Mouse (Mus musculus) gastrocnemius, postnatal 36 days (tissue): ENCODE data around the gene Gnat1. TPM values are rescaled to one million over a fixed set of nuclear protein-coding genes. Genes with fewer than 3 reads are reported as not detected.
A peak's percentile ranks its signal among the peaks of the same experiment; 100 is the strongest.

ENCODE experiments used
- DNase-seq, 2 experiments: peaks; one replicate each; pipeline ENCODE4 v3.0.0; 2022
- intact Hi-C: fragments of 180-260 bp; cut with DNase I; formaldehyde crosslinking; loops from one replicate; pipeline ENCODE4 v1.15.1; 2025
- total RNA-seq, 2 experiments: library from RNA; stranded (reverse); gene quantifications; 2 replicates each; pipeline ENCODE4 v1.2.3; 2021

The Gnat1 gene
- total RNA-seq, 2 experiments from 2014 or later = not detected

- intact Hi-C loops = loop anchor here (1.0 kb wide), 1 partner anchor 22 kb away; no protein-coding TSS in a partner anchor
- no peak for DNase-seq
Measured at GRCm38 (mm10) chr9:107650708-107651481, 28.6 kb downstream of the Gnat1 start.

- no peak for DNase-seq
- intact Hi-C loops = no loop called here
Measured at GRCm38 (mm10) chr9:107650225-107650624, 29.3 kb downstream of the Gnat1 start.

- intact Hi-C loops = no loop called here
- no peak for DNase-seq
Measured at GRCm38 (mm10) chr9:107648767-107649166, 30.7 kb downstream of the Gnat1 start.

- no peak for DNase-seq
- intact Hi-C loops = no loop called here
Measured at GRCm38 (mm10) chr9:107646975-107647374, 32.5 kb downstream of the Gnat1 start.

- intact Hi-C loops = loop anchor here (1.0 to 2.0 kb wide), 3 partner anchors 19 to 43 kb away; no protein-coding TSS in a partner anchor
- peak; percentile 63 to 69 for DNase-seq
Measured at GRCm38 (mm10) chr9:107645577-107645976, 33.9 kb downstream of the Gnat1 start.

- intact Hi-C loops = loop anchor here (1.0 to 2.0 kb wide), 3 partner anchors 18 to 43 kb away; no protein-coding TSS in a partner anchor
- DNase-seq = no peak
Measured at GRCm38 (mm10) chr9:107645153-107645510, 34.4 kb downstream of the Gnat1 start.

GRCm38 (mm10) chr9:107644495-107645152, 34.9 kb downstream of the Gnat1 start:
- intact Hi-C loops = loop anchor here (1.0 to 2.0 kb wide), 3 partner anchors 18 to 42 kb away; no protein-coding TSS in a partner anchor

GRCm38 (mm10) chr9:107643544-107644214, 35.8 kb downstream of the Gnat1 start:
- intact Hi-C loops = loop anchor here (2.0 kb wide), 1 partner anchor 17 kb away; no protein-coding TSS in a partner anchor
- no peak for DNase-seq

More at GRCm38 (mm10) chr9:107644495-107645152, 34.9 kb downstream of the Gnat1 start:
- DNase-seq = peak; percentile 88 to 91

- DNase-seq = no peak
- intact Hi-C loops = no loop called here
Measured at GRCm38 (mm10) chr9:107641666-107642065, 37.8 kb downstream of the Gnat1 start.

- no peak for DNase-seq
- intact Hi-C loops = no loop called here
Measured at GRCm38 (mm10) chr9:107640257-107640772, 39.2 kb downstream of the Gnat1 start.

- intact Hi-C loops = no loop called here
- DNase-seq = no peak
Measured at GRCm38 (mm10) chr9:107637070-107637469, 42.4 kb downstream of the Gnat1 start.

GRCm38 (mm10) chr9:107635279-107636028, 44.1 kb downstream of the Gnat1 start, which contains the start of gene Gnai2:
TSS of gene Gnai2 (minus strand) at chr9:107635367.
- DNase-seq = peak; percentile 95 to 96
- intact Hi-C loops = no loop called here

- intact Hi-C loops = no loop called here
- no peak for DNase-seq
Measured at GRCm38 (mm10) chr9:107634406-107635278, 44.9 kb downstream of the Gnat1 start.

GRCm38 (mm10) chr9:107633661-107634405, 45.7 kb downstream of the Gnat1 start:
- no peak for DNase-seq
- intact Hi-C loops = loop anchor here (2.0 kb wide), 1 partner anchor 21 kb away; no protein-coding TSS in a partner anchor

GRCm38 (mm10) chr9:107633091-107633660, 46.3 kb downstream of the Gnat1 start:
- intact Hi-C loops = loop anchor here (2.0 kb wide), 1 partner anchor 20 kb away; no protein-coding TSS in a partner anchor
- DNase-seq = peak; percentile 76 to 78

- DNase-seq = no peak
Measured at GRCm38 (mm10) chr9:107632478-107632877, 47.0 kb downstream of the Gnat1 start.

GRCm38 (mm10) chr9:107631861-107632260, 47.7 kb downstream of the Gnat1 start:
- no peak for DNase-seq

More at GRCm38 (mm10) chr9:107632478-107632877, 47.0 kb downstream of the Gnat1 start:
- intact Hi-C loops = loop anchor here (2.0 kb wide), 1 partner anchor 20 kb away; no protein-coding TSS in a partner anchor

More at GRCm38 (mm10) chr9:107631861-107632260, 47.7 kb downstream of the Gnat1 start:
- intact Hi-C loops = loop anchor here (2.0 kb wide), 1 partner anchor 19 kb away; no protein-coding TSS in a partner anchor
